Mouse (Mus musculus) limb, embryonic 12.5 days (tissue): ENCODE results near the gene Shc1. TPM values are rescaled to one million over a fixed set of nuclear protein-coding genes. Genes with fewer than 3 reads are reported as not detected.

ENCODE experiments used
- ATAC-seq: fragments of 200-750 bp; cut with Nextera tagmentation; 2 replicates; pipeline ENCODE4 v1.8.0; 2017; ENCODE audit warnings: low read depth, moderate TSS enrichment; ENCODE audit not compliant: insufficient number of reproducible peaks, insufficient read depth, low FRiP score, low TSS enrichment
- H3K27ac ChIP-seq: fragments of 300-500 bp; sonication (generic); 2 replicates; pipeline ENCODE4 v1.5.1; 2016; ENCODE audit warnings: mild to moderate bottlenecking, moderate library complexity
- H3K27me3 ChIP-seq: fragments of 300-500 bp; sonication (generic); 2 replicates; pipeline ENCODE4 v1.6.1; 2016; ENCODE audit warnings: mild to moderate bottlenecking, moderate library complexity
- H3K36me3 ChIP-seq: fragments of 300-500 bp; sonication (generic); 2 replicates; pipeline ENCODE4 v1.6.1; 2016; ENCODE audit warnings: mild to moderate bottlenecking, moderate library complexity
- H3K4me1 ChIP-seq: fragments of 300-500 bp; sonication (generic); replicated peaks from 2 replicates; pipeline ENCODE4 v1.6.1; 2016
- H3K4me2 ChIP-seq: fragments of 300-500 bp; sonication (generic); 2 replicates; pipeline ENCODE4 v1.6.1; 2016; ENCODE audit warnings: mild to moderate bottlenecking, moderate library complexity
- H3K4me3 ChIP-seq: fragments of 300-500 bp; sonication (generic); replicated peaks from 2 replicates; pipeline ENCODE4 v1.5.1; 2016; ENCODE audit warnings: mild to moderate bottlenecking
- H3K9ac ChIP-seq: fragments of 300-500 bp; sonication (generic); replicated peaks from 2 replicates; pipeline ENCODE4 v1.6.1; 2016; ENCODE audit warnings: mild to moderate bottlenecking, moderate library complexity
- H3K9me3 ChIP-seq: fragments of 300-500 bp; sonication (generic); 2 replicates; pipeline ENCODE4 v1.6.1; 2016; ENCODE audit warnings: mild to moderate bottlenecking, moderate library complexity
- WGBS: fragments of 180-500 bp; shearing (Covaris S2); methylation state at CpG from one replicate; pipeline ENCODE4 v1.1.7; 2016; 5-methylcytosine and 5-hydroxymethylcytosine counted together
- polyA plus RNA-seq: library from polyadenylated mRNA; unstranded; fragments of >200 nt; fragmentation: Nextera tagmentation; extraction: Ambion mirVana; gene quantifications from 2 replicates; pipeline ENCODE4 v1.2.1, GENCODE M21; 2016

Shc1 gene
- 84.4 and 90.9 TPM in 2 replicates for polyA plus RNA-seq

- no peaks in the 10 kb centered on the region for H3K9me3 ChIP-seq
- peaks cover 40% of the 10 kb centered on the region for H3K36me3 ChIP-seq
- H3K9ac ChIP-seq = peak within 1 kb of the TSS; percentile 66
- H3K4me2 ChIP-seq = peak within 1 kb of the TSS; percentile 80
- under 1% methylated on average over 39 of the region's 39 CpGs for WGBS
- H3K27ac ChIP-seq = peak within 1 kb of the TSS; percentile 97
- peaks cover 47% of the 10 kb centered on the region for H3K4me1 ChIP-seq
- H3K4me3 ChIP-seq = peak within 1 kb of the TSS; percentile 60
- H3K27me3 ChIP-seq = no peaks in the 10 kb centered on the region
- peak; percentile 95 for ATAC-seq
These were observed at the start of gene Shc1, which contains the start of gene Cks1b for GRCm38 (mm10) chr3:89418170-89418860. TSS of gene Shc1 (plus strand) at chr3:89418443. TSS of gene Cks1b (minus strand) at chr3:89418383.

GRCm38 (mm10) chr3:89373581-89374231, 44.5 kb upstream of the Shc1 start:
- Histone ChIP-seq H3K4me1 (peaks cover 14% of the 10 kb centered on the region), H3K36me3 (no peaks in the 10 kb centered on the region), H3K9me3 (no peaks in the 10 kb centered on the region), H3K4me2 (no peak overlapping the region), H3K27ac (no peak overlapping the region), H3K27me3 (no peaks in the 10 kb centered on the region), H3K4me3 (no peak overlapping the region), H3K9ac (no peak overlapping the region)
- ATAC-seq = no peak
- 42% methylated on average over 5 of the region's 5 CpGs for WGBS

- no peaks in the 10 kb centered on the region for H3K36me3 ChIP-seq
- ATAC-seq = peak; percentile 23; the same call in 1 of the 2 replicates
- peak overlapping the region; percentile 60 for H3K4me3 ChIP-seq
- peak overlapping the region; percentile 75 for H3K27ac ChIP-seq
- no peaks in the 10 kb centered on the region for H3K27me3 ChIP-seq
- peak overlapping the region; percentile 80 for H3K4me2 ChIP-seq
- H3K4me1 ChIP-seq = peaks cover 17% of the 10 kb centered on the region
- no peaks in the 10 kb centered on the region for H3K9me3 ChIP-seq
- 69% methylated on average over 4 of the region's 4 CpGs for WGBS
- H3K9ac ChIP-seq = peak overlapping the region; percentile 76; the same call in 1 of the 2 replicates
These were observed 40.4 kb upstream of the Shc1 start for GRCm38 (mm10) chr3:89377831-89378230.

- H3K27me3 ChIP-seq = no peaks in the 10 kb centered on the region
- no peaks in the 10 kb centered on the region for H3K36me3 ChIP-seq
- ATAC-seq = peak; percentile 82
- peak overlapping the region; percentile 75 for H3K27ac ChIP-seq
- no peaks in the 10 kb centered on the region for H3K9me3 ChIP-seq
- H3K4me3 ChIP-seq = peak overlapping the region; percentile 60
- peaks cover 14% of the 10 kb centered on the region for H3K4me1 ChIP-seq
- under 1% methylated on average over 26 of the region's 29 CpGs for WGBS
- H3K9ac ChIP-seq = peak overlapping the region; percentile 76
- peak overlapping the region; percentile 80 for H3K4me2 ChIP-seq
These were observed 39.7 kb upstream of the Shc1 start for GRCm38 (mm10) chr3:89378394-89379067.

GRCm38 (mm10) chr3:89379388-89380131, 38.7 kb upstream of the Shc1 start:
- WGBS = 87% methylated on average over 31 of the region's 31 CpGs
- no peaks in the 10 kb centered on the region for H3K36me3 ChIP-seq
- H3K4me2 ChIP-seq = no peak overlapping the region
- no peaks in the 10 kb centered on the region for H3K27me3 ChIP-seq
- no peaks in the 10 kb centered on the region for H3K9me3 ChIP-seq
- ATAC-seq = no peak
- H3K4me1 ChIP-seq = peaks cover 15% of the 10 kb centered on the region
- H3K27ac ChIP-seq = no peak overlapping the region
- H3K4me3 ChIP-seq = no peak overlapping the region
- H3K9ac ChIP-seq = no peak overlapping the region

- ATAC-seq = no peak
- no peak overlapping the region for H3K9ac ChIP-seq
- no peaks in the 10 kb centered on the region for H3K36me3 ChIP-seq
- H3K4me2 ChIP-seq = no peak overlapping the region
- H3K27me3 ChIP-seq = no peaks in the 10 kb centered on the region
- 92% methylated on average over 14 of the region's 14 CpGs for WGBS
- H3K4me3 ChIP-seq = no peak overlapping the region
- peaks cover 22% of the 10 kb centered on the region for H3K4me1 ChIP-seq
- no peaks in the 10 kb centered on the region for H3K9me3 ChIP-seq
- H3K27ac ChIP-seq = no peak overlapping the region
These were observed 38.0 kb upstream of the Shc1 start for GRCm38 (mm10) chr3:89380291-89380690.

GRCm38 (mm10) chr3:89380711-89381110, 37.5 kb upstream of the Shc1 start:
- 93% methylated on average over 18 of the region's 18 CpGs for WGBS
- no peak overlapping the region for H3K27ac ChIP-seq
- H3K27me3 ChIP-seq = no peaks in the 10 kb centered on the region
- H3K4me2 ChIP-seq = no peak overlapping the region
- H3K4me3 ChIP-seq = no peak overlapping the region
- peaks cover 26% of the 10 kb centered on the region for H3K4me1 ChIP-seq
- ATAC-seq = no peak
- no peaks in the 10 kb centered on the region for H3K9me3 ChIP-seq
- H3K9ac ChIP-seq = no peak overlapping the region
- H3K36me3 ChIP-seq = no peaks in the 10 kb centered on the region

GRCm38 (mm10) chr3:89381233-89381632, 37.0 kb upstream of the Shc1 start:
- 83% methylated on average over 11 of the region's 11 CpGs for WGBS
- Histone ChIP-seq H3K27me3 (no peaks in the 10 kb centered on the region), H3K4me2 (no peak overlapping the region), H3K36me3 (no peaks in the 10 kb centered on the region), H3K9ac (no peak overlapping the region), H3K4me1 (peaks cover 26% of the 10 kb centered on the region), H3K4me3 (no peak overlapping the region), H3K27ac (no peak overlapping the region), H3K9me3 (no peaks in the 10 kb centered on the region)
- ATAC-seq = no peak

- Histone ChIP-seq H3K4me1 (peaks cover 35% of the 10 kb centered on the region), H3K9ac (no peak overlapping the region), H3K4me2 (no peak overlapping the region), H3K27ac (no peak overlapping the region), H3K4me3 (no peak overlapping the region), H3K27me3 (no peaks in the 10 kb centered on the region), H3K9me3 (no peaks in the 10 kb centered on the region), H3K36me3 (no peaks in the 10 kb centered on the region)
- 87% methylated on average over 9 of the region's 9 CpGs for WGBS
- ATAC-seq = no peak
These were observed 36.0 kb upstream of the Shc1 start for GRCm38 (mm10) chr3:89382033-89382882.

GRCm38 (mm10) chr3:89382950-89383349, 35.3 kb upstream of the Shc1 start:
- H3K4me3 ChIP-seq = no peak overlapping the region
- H3K9me3 ChIP-seq = no peaks in the 10 kb centered on the region
- H3K9ac ChIP-seq = no peak overlapping the region
- ATAC-seq = no peak
- no peaks in the 10 kb centered on the region for H3K27me3 ChIP-seq
- no peaks in the 10 kb centered on the region for H3K36me3 ChIP-seq
- WGBS = 68% methylated on average over 5 of the region's 5 CpGs
- no peak overlapping the region for H3K27ac ChIP-seq
- H3K4me1 ChIP-seq = peaks cover 33% of the 10 kb centered on the region
- no peak overlapping the region for H3K4me2 ChIP-seq
